Mouse (Mus musculus): ENCODE data around the gene Prr13.

- no peak for TF ChIP-seq POLR2A (IDR thresholded peaks at IDR 0.05; ENCODE audit: borderline replicate concordance, extremely low read depth, low read depth, low read length)
- no peak for TF ChIP-seq CTCF (IDR thresholded peaks at IDR 0.05; ENCODE audit: insufficient read depth, low read length)
Observed at GRCm38 (mm10) chr15:102446448-102446847, 12.4 kb upstream of the Prr13 start.

Data from lung, adult 2 months (tissue).